Mouse (Mus musculus): Measurements from ENCODE around the gene CN725425.

DNA sequence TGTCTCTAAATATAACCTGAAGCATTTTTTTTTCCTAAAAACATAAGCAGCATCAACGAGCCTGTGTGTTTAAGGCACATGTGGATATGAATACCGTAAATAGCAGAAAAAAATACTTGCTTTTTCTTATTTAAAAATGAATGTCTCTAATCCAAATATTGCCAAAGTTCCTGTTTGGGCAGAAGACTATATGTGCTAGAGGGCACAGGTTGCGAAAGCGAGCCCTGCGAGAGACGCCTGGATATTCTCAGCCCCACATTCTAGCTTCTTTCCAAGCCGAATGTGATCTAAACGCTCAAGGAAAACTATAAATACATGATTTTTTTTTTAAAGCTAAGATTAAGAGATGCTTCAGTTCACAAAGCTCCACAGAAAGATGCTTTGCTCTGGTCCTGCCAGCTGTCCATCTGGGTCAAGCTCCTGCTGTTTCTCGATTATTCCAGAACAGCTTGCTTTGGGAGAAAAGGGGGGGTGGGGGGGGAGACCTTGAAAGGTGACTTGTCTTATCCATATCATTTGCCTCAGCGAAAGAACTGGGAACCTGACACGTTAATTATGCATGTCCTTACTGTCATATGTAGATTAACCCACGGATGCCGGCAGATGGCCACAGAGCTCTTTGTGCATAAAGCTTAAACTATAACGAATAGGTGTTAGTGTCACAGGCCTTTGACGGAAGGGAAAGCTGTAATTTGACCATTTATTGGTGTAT is 19.2 kb upstream of the CN725425 start:
- no peak for TF ChIP-seq CTCF (IDR thresholded peaks at IDR 0.05; ENCODE audit: low read depth, low read length)
- no peak for TF ChIP-seq POLR2A (IDR thresholded peaks at IDR 0.05; ENCODE audit: extremely low read depth, insufficient read depth, low read length)
